Mouse (Mus musculus): Measurements from ENCODE around the gene Tmprss4. TPM values are rescaled to one million over a fixed set of nuclear protein-coding genes. Genes with fewer than 3 reads are reported as not detected.
A peak's percentile ranks its signal among the peaks of the same experiment; 100 is the strongest.

Tmprss4 gene
- 24.2 and 26.7 TPM in 2 replicates for polyA plus RNA-seq (2015; fragmentation: Nextera tagmentation; extraction: Ambion mirVana)

GRCm38 (mm10) chr9:45203797-45204410, at the start of gene Tmprss4:
TSS of gene Tmprss4 (minus strand) at chr9:45204092.
- Histone ChIP-seq H3K9ac (no peak within 1 kb of the TSS), H3K4me2 (peak within 1 kb of the TSS; percentile 38), H3K27me3 (replicated peaks) (no peaks in the 10 kb centered on the region), H3K27ac (peak within 1 kb of the TSS; percentile 62; the same call in 1 of the 2 replicates), H3K4me1 (no peaks in the 10 kb centered on the region), H3K9me3 (no peaks in the 10 kb centered on the region), H3K4me3 (replicated peaks) (peak within 1 kb of the TSS; percentile 20), H3K36me3 (no peaks in the 10 kb centered on the region)
- peak; percentile 86 for ATAC-seq (ENCODE audit: insufficient read depth, low FRiP score, low read depth)
- 67% methylated on average over 8 of the region's 8 CpGs for WGBS

- no peak for ATAC-seq (ENCODE audit: insufficient read depth, low FRiP score, low read depth)
- Histone ChIP-seq H3K9me3 (no peaks in the 10 kb centered on the region), H3K4me1 (no peaks in the 10 kb centered on the region), H3K4me2 (no peak overlapping the region), H3K27ac (no peak overlapping the region), H3K4me3 (replicated peaks) (no peak overlapping the region), H3K27me3 (replicated peaks) (no peaks in the 10 kb centered on the region), H3K9ac (no peak overlapping the region), H3K36me3 (no peaks in the 10 kb centered on the region)
- WGBS, result 69% methylated on average over 6 of the region's 6 CpGs
Measured at GRCm38 (mm10) chr9:45252395-45252794, 48.5 kb upstream of the Tmprss4 start.

- Histone ChIP-seq H3K36me3 (no peaks in the 10 kb centered on the region), H3K9me3 (no peaks in the 10 kb centered on the region), H3K9ac (no peak overlapping the region), H3K27ac (no peak overlapping the region), H3K27me3 (replicated peaks) (no peaks in the 10 kb centered on the region), H3K4me3 (replicated peaks) (no peak overlapping the region), H3K4me2 (no peak overlapping the region), H3K4me1 (no peaks in the 10 kb centered on the region)
- no peak for ATAC-seq (ENCODE audit: insufficient read depth, low FRiP score, low read depth)
- WGBS, result 72% methylated on average over 4 of the region's 4 CpGs
Measured at GRCm38 (mm10) chr9:45251990-45252389, 48.1 kb upstream of the Tmprss4 start.

GRCm38 (mm10) chr9:45251281-45251680, 47.4 kb upstream of the Tmprss4 start:
- Histone ChIP-seq H3K36me3 (no peaks in the 10 kb centered on the region), H3K9me3 (no peaks in the 10 kb centered on the region), H3K9ac (no peak overlapping the region), H3K4me3 (replicated peaks) (no peak overlapping the region), H3K4me2 (no peak overlapping the region), H3K4me1 (no peaks in the 10 kb centered on the region), H3K27me3 (replicated peaks) (no peaks in the 10 kb centered on the region), H3K27ac (no peak overlapping the region)
- no peak for ATAC-seq (ENCODE audit: insufficient read depth, low FRiP score, low read depth)
- 65% methylated on average over 3 of the region's 3 CpGs for WGBS

GRCm38 (mm10) chr9:45250306-45250705, 46.4 kb upstream of the Tmprss4 start:
- H3K9ac ChIP-seq, result no peak overlapping the region
- no peak overlapping the region for H3K4me2 ChIP-seq
- no peaks in the 10 kb centered on the region for H3K27me3 ChIP-seq (replicated peaks)
- ATAC-seq (ENCODE audit: insufficient read depth, low FRiP score, low read depth), result no peak
- no peaks in the 10 kb centered on the region for H3K4me1 ChIP-seq
- H3K27ac ChIP-seq, result no peak overlapping the region
- WGBS, result 83% methylated on average over 7 of the region's 7 CpGs
- H3K36me3 ChIP-seq, result no peaks in the 10 kb centered on the region
- H3K4me3 ChIP-seq (replicated peaks), result no peak overlapping the region
- H3K9me3 ChIP-seq, result no peaks in the 10 kb centered on the region

DNA sequence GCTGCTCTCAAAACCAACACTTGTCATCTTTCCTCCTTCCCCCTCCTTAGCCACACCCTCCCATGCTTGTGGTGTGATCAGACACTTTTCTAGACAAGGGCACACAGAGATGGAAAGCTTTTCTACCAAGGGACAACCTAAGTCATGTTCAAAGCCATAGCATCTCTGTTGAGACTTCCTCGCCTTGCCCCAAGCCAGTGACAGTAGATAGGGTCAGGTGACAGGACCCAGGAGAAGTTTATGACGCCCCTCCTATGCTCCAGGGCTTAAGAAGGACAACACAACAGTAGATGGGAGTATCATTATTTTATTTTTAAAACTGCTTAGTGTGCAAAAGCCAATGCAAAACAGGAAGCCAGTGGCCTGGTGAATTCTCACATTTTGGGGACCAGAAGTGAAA, 43.6 kb upstream of the Tmprss4 start:
- no peak overlapping the region for H3K4me3 ChIP-seq (replicated peaks)
- no peak overlapping the region for H3K4me2 ChIP-seq
- no peak for ATAC-seq (ENCODE audit: insufficient read depth, low FRiP score, low read depth)
- H3K36me3 ChIP-seq, result no peaks in the 10 kb centered on the region
- H3K27me3 ChIP-seq (replicated peaks), result no peaks in the 10 kb centered on the region
- H3K9ac ChIP-seq, result no peak overlapping the region
- no peaks in the 10 kb centered on the region for H3K4me1 ChIP-seq
- WGBS, result 58% methylated on average over 2 of the region's 2 CpGs
- no peaks in the 10 kb centered on the region for H3K9me3 ChIP-seq
- no peak overlapping the region for H3K27ac ChIP-seq

- no peak overlapping the region for H3K4me3 ChIP-seq (replicated peaks)
- no peaks in the 10 kb centered on the region for H3K27me3 ChIP-seq (replicated peaks)
- no peaks in the 10 kb centered on the region for H3K4me1 ChIP-seq
- H3K36me3 ChIP-seq, result no peaks in the 10 kb centered on the region
- H3K9me3 ChIP-seq, result no peaks in the 10 kb centered on the region
- WGBS, result 82% methylated on average over 6 of the region's 6 CpGs
- no peak overlapping the region for H3K9ac ChIP-seq
- no peak overlapping the region for H3K4me2 ChIP-seq
- H3K27ac ChIP-seq, result no peak overlapping the region
- ATAC-seq (ENCODE audit: insufficient read depth, low FRiP score, low read depth), result no peak
Measured at GRCm38 (mm10) chr9:45246060-45246459, 42.2 kb upstream of the Tmprss4 start.

DNA sequence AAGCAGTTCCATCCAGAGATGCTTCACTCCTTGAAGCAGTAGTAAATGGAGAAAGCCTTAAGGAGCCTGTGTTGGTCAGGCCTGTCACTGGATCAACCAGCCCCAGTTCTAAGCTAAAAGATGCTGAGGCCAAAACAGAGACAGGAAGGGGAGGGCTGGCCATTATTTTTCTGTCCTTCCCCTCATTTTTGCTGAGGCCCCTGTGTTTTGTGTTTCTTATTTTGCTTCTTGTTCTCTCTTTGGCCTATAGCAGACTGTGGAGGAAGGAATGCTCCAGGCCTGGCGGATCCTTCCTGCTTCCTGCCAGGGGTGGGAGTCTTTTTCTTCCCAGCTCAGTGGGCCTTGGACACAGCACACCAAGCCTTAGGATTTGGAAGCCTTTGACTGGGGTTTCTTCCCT, 41.5 kb upstream of the Tmprss4 start:
- Histone ChIP-seq H3K27ac (no peak overlapping the region), H3K4me3 (replicated peaks) (no peak overlapping the region), H3K9ac (no peak overlapping the region), H3K4me1 (no peaks in the 10 kb centered on the region), H3K36me3 (no peaks in the 10 kb centered on the region), H3K4me2 (no peak overlapping the region), H3K27me3 (replicated peaks) (no peaks in the 10 kb centered on the region), H3K9me3 (no peaks in the 10 kb centered on the region)
- no peak for ATAC-seq (ENCODE audit: insufficient read depth, low FRiP score, low read depth)
- WGBS, result 92% methylated on average over 1 of the region's 1 CpGs

DNA sequence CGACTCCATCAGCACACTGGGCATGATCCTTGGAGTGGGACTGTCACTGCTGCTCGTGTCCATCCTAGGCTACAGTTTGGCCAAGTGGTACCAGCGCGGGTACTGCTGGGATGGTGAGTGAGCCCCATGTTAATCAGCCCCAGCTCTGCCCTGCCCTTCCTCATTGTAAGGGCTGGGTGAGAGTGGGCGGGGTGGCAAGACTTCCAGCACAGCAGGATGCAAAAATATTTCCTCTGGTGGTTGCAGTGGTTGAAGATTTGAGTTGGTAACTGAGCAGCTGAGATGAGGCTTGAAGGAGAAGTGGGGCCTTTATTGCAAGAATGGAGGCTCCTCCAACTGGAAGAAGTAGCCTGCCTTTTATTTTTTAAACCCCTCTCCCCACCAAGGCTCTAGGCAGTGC, 37.5 kb upstream of the Tmprss4 start:
- Histone ChIP-seq H3K27ac (no peak overlapping the region), H3K4me2 (no peak overlapping the region), H3K36me3 (no peaks in the 10 kb centered on the region), H3K4me1 (no peaks in the 10 kb centered on the region), H3K4me3 (replicated peaks) (no peak overlapping the region), H3K9me3 (no peaks in the 10 kb centered on the region), H3K27me3 (replicated peaks) (no peaks in the 10 kb centered on the region), H3K9ac (no peak overlapping the region)
- no peak for ATAC-seq (ENCODE audit: insufficient read depth, low FRiP score, low read depth)
- WGBS, result 71% methylated on average over 5 of the region's 5 CpGs

DNA sequence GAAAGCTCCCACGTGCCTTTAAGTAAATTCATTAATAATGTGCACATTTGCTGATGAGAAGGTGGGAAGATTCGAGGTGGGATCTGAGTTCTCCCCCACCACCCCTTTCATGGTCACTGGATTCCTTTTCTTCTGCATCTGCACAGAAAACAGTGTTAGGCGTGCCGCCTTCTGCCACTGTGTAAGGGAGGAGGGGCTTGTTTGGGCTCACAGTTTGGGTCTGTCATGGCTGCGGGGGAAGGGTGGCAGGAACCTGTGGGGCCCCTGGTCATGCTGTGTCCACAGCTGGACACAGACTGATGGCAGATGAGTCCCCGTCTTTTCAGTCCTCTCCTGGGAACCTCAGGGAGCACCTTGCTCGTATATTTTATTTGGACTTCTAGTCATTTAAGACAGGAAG, 32.9 kb upstream of the Tmprss4 start:
- no peaks in the 10 kb centered on the region for H3K9me3 ChIP-seq
- no peaks in the 10 kb centered on the region for H3K4me1 ChIP-seq
- no peaks in the 10 kb centered on the region for H3K27me3 ChIP-seq (replicated peaks)
- H3K4me2 ChIP-seq, result no peak overlapping the region
- no peak overlapping the region for H3K4me3 ChIP-seq (replicated peaks)
- H3K36me3 ChIP-seq, result no peaks in the 10 kb centered on the region
- WGBS, result 41% methylated on average over 7 of the region's 7 CpGs
- no peak overlapping the region for H3K27ac ChIP-seq
- no peak for ATAC-seq (ENCODE audit: insufficient read depth, low FRiP score, low read depth)
- H3K9ac ChIP-seq, result no peak overlapping the region

GRCm38 (mm10) chr9:45235668-45236227, 31.9 kb upstream of the Tmprss4 start:
- Histone ChIP-seq H3K36me3 (no peaks in the 10 kb centered on the region), H3K4me2 (no peak overlapping the region), H3K27ac (no peak overlapping the region), H3K4me3 (replicated peaks) (no peak overlapping the region), H3K27me3 (replicated peaks) (no peaks in the 10 kb centered on the region), H3K9ac (no peak overlapping the region), H3K4me1 (no peaks in the 10 kb centered on the region), H3K9me3 (no peaks in the 10 kb centered on the region)
- no peak for ATAC-seq (ENCODE audit: insufficient read depth, low FRiP score, low read depth)
- 43% methylated on average over 6 of the region's 6 CpGs for WGBS

GRCm38 (mm10) chr9:45229359-45229758, 25.5 kb upstream of the Tmprss4 start:
- H3K4me1 ChIP-seq, result no peaks in the 10 kb centered on the region
- H3K9ac ChIP-seq, result no peak overlapping the region
- no peak for ATAC-seq (ENCODE audit: insufficient read depth, low FRiP score, low read depth)
- H3K4me2 ChIP-seq, result no peak overlapping the region
- H3K4me3 ChIP-seq (replicated peaks), result no peak overlapping the region
- no peaks in the 10 kb centered on the region for H3K27me3 ChIP-seq (replicated peaks)
- 74% methylated on average over 8 of the region's 8 CpGs for WGBS
- H3K36me3 ChIP-seq, result no peaks in the 10 kb centered on the region
- H3K9me3 ChIP-seq, result no peaks in the 10 kb centered on the region
- no peak overlapping the region for H3K27ac ChIP-seq

DNA sequence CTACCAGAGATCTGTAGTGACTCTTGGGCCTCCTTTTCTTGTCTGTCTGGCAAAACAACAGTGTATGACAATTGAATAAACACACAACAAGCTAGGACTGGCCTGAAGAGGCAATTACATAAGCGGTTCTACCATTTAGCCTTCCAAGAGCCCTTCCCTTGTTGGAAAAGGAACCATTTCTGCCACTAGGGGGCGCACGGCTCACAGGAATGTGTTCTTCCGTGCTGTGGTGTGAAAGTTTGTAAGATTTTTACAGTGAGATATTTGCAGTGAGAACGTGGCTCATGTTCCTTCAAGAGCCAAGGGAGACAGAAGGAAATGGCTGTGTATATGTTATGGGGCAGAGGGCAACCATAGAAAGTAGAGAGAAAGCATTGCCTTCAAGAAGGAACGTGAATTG, 17.7 kb upstream of the Tmprss4 start:
- Histone ChIP-seq H3K4me2 (no peak overlapping the region), H3K27ac (no peak overlapping the region), H3K4me1 (no peaks in the 10 kb centered on the region), H3K9ac (no peak overlapping the region), H3K4me3 (replicated peaks) (no peak overlapping the region), H3K27me3 (replicated peaks) (no peaks in the 10 kb centered on the region), H3K36me3 (no peaks in the 10 kb centered on the region), H3K9me3 (no peaks in the 10 kb centered on the region)
- ATAC-seq (ENCODE audit: insufficient read depth, low FRiP score, low read depth), result 0 out of 2 replicates have a peak, but pooled peaks have one; percentile 14
- 5% methylated on average over 6 of the region's 6 CpGs for whole genome bisulfite sequencing

Data from stomach, embryonic 15.5 days (tissue).